Mouse (Mus musculus): ENCODE measurements around the gene Tgif1.
"Not testable (repeated sequence)": the region's sequence is repeated elsewhere in the genome, so short reads cannot be mapped to it uniquely, and the experiment has no call there.

Tgif1 gene

DNA sequence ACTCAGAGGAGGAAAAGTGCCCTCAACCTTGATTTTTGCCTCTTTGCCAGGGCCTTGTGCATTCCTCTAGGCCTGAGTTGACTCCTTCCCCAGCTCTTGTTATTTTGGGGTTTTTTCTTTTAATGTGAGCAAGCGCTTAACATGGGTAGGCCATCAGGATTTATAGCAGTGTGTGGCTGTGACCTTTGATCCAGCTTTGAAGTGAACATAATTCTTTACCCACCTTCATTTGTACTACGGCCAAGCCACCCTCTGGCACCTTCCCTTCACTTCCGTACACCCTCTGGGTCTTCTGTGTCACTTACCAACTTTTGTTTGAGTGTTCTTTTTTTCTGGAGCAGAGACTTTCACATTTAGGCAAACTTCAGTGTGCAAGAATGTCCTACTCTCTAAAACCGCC, 10.1 kb downstream of the Tgif1 start:
- no peak for DNase-seq (ENCODE audit: low spot score)

DNA sequence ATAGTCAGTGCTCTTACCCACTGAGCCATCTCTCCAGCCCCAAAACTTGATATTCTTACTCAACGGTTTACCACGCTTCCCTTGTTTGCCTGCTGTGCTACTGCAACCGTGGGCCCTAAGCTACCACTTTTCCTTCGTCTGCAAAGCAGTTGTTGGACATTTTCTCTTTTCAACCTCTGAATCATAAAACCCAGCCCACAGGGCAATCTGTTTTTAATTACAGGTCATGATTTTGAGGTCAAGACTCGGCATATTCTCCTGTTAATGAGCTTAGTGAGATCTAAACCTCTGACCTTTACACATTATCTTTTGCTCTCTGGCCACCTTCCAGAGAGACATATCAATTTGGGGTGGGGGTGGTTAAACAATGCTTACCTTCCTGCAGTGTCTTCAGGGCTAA, 14.8 kb downstream of the Tgif1 start:
- peak; percentile 27 for DNase-seq (ENCODE audit: low spot score)

DNA sequence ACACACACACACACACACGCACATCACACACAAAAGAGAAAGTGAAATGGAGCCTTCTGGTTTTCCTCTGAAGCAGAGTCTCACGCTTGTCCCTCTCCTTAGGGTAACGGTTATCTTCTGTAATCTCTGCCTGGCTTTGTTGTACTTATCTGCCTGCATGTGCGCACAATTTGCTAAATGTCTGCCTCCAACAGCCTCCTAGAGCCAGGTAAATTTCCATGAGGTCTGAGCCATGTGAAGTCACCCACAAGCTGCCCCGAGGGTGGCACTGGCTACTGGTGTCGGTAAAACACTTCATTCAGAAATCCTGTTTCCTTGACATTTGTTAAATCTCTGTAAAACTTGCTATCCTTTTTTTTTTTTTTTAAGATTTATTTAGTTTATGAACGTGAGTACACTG, 15.3 kb downstream of the Tgif1 start:
- DNase-seq (ENCODE audit: low spot score), result no peak

DNA sequence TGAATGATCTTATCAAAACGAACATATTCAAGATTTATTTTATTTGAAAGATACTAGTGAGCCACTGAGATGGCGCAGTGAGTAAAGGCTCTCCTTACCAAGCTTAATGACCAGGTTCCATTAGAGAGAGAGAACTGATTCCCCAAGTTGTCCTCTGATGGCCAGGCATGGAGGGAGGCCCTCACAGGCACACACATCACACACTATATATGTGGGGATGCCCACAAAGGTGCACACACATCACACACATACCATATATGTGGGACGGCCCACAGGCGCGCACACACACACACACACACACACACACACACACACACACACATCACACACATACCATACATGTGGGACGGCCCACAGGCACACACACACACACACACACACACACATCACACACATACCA, 15.9 kb downstream of the Tgif1 start:
- DNase-seq (ENCODE audit: low spot score), result not testable (repeated sequence)

DNA sequence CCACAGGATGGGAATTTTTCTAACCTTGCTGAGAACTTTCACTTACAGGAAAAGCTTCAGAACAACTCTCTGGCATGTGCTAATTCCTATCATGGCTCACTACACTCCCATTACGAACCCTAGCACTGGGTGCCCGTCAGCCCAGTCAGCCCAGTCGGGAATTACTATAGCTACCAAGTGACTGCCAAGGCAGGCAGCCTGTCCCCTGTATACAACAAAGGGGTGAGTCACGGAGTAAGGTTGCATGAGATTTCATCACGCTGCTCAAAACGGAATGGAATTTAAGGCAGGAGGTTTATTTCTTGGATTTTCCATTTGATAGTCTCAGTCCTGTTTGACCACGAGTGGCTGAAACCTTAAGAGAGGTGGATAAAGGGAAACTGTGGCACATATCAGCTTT, 16.5 kb downstream of the Tgif1 start:
- no peak for DNase-seq (ENCODE audit: low spot score)

DNA sequence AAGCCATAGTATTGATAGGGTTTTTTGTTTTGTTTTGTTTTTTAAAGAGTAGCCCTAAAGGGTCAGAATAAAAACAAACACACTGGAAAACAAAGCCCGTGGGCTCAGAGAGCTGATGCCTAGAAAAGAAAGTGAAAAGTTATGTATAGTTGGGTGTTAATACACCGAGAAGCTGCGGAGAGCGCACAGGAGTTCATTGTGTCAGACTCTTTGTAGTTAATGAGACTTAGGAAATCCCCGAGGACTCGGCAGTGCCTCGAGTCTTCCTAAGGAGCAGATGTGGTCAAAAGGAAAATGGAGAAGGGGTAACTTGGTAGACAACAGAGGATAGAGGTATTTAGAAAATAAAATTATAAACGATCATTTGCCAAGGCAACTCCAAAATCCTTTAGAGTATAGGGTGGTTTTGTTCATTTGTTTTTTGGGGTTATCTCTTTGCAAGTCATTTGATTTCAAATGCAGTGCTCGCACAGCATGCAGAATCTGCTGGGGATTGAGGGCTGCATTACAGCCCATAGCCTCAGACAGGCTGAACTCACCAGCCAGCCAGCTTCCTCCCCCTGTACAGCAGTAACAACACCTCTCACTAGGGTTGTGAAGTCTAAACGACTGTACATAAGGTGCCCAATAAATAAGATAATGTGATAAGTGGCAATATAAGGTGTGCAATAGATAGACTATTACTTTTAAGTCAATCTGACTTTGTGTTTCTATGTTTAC, 18.1 kb downstream of the Tgif1 start:
- peak; percentile 58 for DNase-seq (ENCODE audit: low spot score)

DNA sequence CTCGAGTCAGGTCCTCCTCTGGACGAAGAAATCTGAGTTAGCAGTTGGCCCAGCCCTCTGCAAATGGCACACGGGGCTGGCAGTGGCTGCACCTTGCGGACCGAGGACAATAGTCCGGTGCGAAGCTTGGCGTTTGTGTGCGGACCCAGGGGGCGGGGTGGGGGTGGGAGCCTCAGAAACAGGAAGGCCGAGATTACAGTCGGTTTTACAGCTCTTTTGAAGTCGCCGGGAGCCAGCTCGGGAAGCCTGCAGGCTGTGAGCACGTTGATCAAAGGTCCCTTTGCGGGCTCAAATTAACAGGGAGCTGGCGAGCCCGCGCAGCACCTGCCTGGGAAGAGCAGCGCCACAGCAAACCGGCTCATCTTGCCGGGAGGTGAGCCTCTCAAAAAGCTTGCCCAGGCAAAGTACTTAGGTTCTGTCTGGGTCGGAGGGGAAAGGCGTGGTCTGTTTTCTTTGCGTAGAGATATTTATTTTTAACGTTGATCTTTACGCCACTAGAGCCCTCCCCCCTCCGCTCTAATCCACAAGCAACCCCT, 18.8 kb downstream of the Tgif1 start:
- DNase-seq (ENCODE audit: low spot score), result peak; percentile 50

DNA sequence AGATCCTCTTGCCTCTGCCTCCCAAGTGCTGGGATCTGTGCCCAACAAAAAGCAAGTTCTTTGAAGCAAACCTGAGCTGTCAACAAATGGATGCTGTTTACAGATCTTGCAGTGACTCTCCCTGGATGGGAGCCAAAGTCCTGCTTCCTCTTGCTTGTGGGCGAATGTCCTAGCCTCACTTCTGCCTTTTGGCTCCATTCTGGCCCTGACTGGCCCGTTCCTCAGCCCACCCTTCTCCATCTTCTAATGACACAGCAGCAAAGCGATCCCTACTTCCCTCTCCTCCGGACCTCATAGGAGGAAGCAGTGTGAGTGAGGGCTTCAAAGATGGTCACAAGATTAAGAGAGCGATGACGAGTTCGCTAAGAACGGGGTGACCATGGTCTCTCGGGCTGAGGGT, 20.8 kb downstream of the Tgif1 start:
- no peak for DNase-seq (ENCODE audit: low spot score)

DNA sequence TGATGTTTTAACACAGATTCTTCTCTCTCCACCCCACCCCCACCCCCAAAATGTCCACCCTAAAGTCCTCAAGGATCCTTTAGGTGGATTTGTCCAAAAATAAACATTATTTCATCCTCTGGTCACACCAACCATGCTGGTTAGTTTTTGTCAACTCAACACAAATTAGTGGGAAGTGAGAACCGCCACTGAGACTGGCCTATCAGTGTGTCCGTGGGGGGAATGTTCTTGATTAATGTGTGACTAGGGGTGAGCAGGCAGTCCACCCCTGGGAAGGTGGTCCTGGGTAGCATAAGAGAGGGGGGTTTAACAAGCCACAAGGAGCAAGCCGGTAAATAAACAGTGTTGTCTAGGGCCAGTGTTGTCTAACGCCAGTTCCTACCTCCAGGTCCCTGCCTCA, 21.8 kb downstream of the Tgif1 start:
- no peak for DNase-seq (ENCODE audit: low spot score)

DNA sequence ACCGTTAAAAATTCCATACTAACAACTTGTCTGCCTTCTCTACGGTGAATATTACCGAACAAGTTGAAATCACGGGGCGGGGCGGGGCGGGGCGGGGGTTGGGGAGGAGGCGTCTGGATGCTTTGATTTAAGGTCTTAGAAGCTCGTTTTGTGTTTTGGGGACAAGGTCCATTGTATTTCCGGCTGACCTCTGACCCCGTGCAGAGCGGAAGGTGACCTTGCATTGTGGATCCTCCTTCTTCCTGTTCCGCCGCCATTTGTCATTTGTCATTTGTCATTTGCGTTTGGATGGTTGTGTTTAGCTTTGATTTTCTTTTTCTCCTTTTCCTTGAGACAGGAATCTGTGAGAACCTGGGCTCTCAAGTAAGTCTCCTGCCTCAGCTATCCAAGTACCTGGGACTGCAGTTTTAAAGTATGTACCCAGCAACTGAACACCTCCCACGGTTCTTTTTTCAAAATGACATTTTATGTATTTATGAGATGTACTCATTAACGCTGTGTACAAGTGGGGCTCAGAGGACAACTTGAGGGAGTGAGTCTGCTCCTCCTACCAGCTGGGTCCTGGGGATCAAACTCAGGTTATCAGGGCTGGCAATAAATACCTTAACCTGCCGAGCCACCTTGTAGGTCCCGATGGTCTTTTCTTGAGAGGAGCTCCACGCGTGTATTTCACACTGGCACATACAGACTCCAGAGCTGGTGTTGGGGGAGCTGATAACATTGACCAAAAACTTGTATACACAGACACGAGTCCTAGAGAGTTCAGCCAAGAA, 23.2 kb downstream of the Tgif1 start:
- peak; percentile 41 for DNase-seq (ENCODE audit: low spot score)

DNA sequence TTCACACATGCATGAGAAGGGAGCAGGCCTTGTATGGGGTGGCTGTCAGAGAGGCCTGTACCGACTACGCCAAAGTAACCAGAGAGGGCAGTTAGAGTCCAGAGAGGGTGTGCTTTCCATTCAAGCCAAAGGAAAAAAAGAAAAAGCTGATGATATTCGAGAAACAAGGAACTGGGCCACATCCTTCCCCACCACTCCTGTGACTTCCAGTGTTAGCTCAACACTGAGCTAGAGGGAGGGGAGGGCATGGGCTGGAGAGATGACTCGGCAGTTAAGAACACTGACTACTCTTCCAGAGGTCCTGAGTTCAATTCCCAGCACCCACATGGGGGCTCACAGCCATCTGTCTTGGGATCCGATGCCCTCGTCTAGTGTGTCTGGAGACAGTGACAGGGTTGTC, 24.1 kb downstream of the Tgif1 start:
- DNase-seq (ENCODE audit: low spot score), result no peak

DNA sequence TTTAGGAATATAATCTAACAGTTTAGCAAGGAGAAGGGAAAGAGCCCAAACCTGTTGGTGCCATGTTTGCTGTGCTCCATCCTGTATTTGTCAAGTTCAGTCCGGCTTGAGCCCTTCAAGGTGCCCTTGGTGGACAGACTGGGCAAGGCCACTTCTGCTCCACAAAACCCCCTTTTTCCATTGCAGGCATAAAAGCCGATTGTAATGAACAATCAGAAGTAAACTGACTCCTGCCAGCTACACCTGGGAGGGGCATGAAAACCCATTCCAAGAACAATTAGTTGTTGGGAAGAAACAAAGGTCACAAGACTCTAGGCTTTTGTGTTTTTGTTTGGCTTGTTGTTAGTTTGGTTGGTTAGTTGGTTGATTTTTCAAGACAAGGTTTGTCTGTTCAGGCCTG, 24.8 kb downstream of the Tgif1 start:
- no peak for DNase-seq (ENCODE audit: low spot score)

DNA sequence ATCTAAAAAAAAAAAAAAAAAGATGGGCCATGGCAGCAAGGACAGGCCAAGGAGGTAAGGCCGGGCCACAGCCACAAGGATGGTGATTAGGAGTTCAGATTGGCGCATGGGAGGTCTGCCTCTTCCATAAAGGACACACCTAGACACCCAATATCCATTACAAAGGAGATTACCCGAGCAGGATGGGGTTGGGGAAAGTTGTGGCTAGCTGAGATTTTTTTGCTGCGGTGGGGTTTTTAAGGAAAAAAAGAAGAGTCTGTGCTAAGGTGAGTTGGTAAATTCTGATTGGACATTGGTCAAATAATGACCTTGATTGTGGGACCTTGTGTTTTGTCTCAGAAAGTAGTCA, 25.2 kb downstream of the Tgif1 start:
- no peak for DNase-seq (ENCODE audit: low spot score)

DNA sequence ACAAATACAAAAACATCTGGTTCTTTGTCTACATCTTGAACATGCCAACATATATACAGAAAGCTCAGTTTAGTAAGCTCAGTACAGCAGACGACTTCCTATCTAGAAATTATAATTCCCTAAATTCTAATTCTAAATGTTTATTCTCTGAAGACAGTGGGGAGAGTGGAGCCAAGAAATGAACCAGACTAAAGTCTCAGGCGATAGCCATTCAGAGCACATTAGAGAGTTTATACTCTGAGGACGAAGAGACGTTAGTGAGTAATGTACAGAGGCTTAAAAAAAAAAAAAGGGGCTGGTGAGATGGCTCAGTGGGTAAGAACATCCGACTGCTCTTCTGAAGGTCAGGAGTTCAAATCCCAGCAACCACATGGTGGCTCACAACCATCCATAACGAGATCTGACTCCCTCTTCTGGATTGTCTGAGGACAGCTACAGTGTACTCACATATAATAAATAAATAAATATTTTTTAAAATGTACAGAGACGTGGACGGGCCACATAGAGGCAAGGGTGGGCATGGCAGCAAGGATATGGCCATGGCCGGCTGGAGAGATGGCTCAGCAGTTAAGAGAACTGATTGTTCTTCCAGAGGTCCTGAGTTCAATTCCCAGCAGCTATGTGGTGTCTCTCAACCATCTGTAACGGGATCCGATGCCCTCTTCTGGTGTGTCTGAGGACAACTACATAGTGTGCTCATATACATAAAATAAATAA, 25.7 kb downstream of the Tgif1 start:
- not testable (repeated sequence) for DNase-seq (ENCODE audit: low spot score)

DNA sequence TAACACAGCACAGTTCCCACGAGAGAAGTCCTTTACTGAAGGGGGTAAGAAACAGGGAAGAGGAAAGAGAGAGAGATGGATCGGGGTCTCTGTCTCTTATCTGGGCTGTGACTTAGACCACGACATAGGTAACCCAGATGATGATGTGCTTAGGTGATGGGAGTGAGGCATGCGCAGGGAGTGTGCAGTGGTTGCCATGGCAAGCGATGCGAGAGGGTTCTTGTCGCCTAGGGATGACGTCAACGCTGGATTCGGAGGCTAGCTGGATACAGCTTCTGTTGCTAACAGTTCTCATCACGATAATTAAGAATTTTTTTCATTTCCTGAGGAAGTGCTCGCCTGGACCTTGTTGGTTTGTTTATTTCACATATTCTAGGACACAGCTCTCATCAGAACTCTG, 27.1 kb downstream of the Tgif1 start:
- no peak for DNase-seq (ENCODE audit: low spot score)

DNA sequence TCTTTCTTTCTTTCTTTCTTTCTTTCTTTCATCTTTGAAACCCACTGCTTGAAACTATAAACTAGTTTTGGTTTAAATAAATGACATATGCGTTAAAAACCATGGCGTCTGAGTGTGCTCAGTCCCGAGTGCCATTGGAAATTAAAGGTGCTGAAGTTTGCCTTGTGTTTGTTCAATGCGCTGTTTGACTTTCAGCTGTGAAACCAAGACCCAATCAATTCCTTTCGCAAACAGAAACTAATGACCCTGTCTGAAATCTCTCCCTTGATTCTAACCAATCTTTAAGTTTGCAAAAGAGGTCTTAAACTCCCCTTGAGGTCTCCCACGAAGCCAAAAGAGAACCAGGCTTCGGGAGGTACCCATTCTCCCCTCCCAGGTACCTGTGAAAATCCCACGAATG, 30.3 kb downstream of the Tgif1 start:
- no peak for DNase-seq (ENCODE audit: low spot score)

DNA sequence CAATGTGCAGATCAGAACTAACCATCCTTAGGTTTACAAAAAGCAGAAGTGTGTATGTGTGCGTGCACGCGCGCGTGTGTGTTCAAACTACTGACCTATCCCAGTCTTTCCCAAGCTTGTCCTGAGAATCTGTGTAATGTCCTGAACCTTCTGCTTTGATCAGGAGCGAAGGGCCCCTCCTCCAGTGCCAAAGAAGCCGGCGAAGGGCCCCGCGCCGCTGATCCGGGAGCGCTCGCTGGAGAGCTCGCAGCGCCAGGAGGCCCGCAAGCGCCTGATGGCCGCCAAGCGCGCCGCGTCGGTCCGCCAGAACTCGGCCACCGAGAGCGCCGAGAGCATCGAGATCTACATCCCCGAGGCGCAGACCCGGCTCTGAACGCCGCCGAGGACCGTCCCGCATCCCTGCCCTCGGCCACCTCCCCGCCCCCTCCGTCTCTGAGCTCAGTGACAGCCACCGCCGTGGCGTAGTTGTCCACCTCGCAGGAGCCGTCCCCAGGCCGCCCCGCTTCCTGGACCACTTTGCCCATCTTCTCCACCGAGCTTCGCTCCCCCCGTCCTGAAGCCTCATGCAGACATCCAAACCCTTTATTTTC, 35.4 kb downstream of the Tgif1 start:
- DNase-seq (ENCODE audit: low spot score), result peak; percentile 65

DNA sequence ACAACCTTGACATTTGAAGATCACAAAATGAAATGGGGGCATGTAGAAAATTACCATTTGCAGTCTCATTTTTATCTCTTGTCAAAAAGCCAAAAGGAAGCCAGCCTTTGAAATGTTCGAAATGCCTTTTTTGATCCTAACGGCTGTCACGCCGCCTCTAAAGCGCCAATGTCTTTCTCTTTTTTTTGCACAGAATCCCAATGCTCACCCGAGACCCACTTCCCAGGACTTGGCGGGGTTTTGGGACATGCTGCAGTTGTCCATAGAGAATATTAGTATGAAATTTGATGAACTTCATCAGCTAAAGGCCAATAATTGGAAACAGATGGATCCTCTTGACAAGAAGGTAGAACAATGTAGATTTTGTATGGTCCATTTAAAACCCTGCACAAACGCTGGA, 38.3 kb downstream of the Tgif1 start:
- no peak for DNase-seq (ENCODE audit: low spot score)

DNA sequence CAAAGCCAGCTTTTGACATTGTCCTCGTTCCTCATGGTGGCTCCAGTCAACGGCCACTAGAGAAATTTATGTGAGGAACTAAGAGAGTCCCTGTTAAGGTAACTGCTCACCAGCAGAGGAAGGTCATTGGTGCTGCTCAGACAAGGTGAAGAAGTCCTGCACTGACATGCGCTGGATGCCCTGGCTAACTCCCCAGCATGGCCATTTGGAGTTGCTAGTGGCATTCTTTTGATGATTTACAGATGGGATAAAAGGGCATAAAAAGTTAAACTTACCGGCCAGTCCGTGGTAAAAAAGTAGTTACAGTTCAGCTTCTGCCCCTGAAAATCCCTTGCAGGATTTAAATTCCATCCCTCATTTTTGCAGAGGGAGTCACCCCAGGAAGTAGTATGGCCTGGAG, 42.6 kb downstream of the Tgif1 start:
- DNase-seq (ENCODE audit: low spot score), result no peak

DNA sequence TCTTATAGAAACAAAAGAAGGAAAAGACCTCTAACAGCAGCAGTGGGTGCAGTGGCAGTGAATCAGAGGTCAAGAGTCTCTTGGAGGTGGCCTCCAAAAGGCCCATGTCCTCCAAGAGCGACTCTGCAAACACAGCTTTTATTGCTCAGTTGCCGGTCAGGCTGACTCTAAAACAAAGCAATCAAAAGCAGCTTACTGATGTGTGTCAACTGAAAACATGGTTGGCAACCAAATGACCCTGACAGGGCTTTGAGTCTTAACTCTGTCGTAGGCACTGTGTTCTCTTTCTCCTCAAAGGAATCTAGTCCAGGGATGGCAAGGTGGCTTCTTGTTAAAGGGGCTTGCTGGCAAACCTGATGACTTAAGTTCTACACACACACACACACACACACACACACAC, 43.6 kb downstream of the Tgif1 start:
- DNase-seq (ENCODE audit: low spot score), result no peak

DNA sequence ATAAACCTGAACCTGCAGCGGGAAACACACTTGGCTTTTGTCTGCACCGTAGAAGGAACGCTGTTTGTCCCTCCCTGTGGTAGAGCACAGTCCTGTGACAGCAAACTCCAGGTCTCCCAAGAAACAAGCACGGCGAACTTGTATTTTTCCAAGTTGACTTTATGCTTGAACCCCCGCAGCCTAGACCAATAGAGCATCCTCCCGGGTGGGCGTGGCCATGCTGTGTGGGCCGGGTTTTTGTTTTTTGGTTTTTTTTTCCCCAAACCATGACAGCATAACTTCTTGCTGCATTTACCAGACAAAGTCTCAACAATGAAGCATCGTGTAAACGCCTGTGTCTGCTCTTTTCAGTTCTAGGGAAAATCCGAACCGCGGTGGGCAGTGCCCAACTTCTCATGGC, 44.5 kb downstream of the Tgif1 start:
- DNase-seq (ENCODE audit: low spot score), result no peak

DNA sequence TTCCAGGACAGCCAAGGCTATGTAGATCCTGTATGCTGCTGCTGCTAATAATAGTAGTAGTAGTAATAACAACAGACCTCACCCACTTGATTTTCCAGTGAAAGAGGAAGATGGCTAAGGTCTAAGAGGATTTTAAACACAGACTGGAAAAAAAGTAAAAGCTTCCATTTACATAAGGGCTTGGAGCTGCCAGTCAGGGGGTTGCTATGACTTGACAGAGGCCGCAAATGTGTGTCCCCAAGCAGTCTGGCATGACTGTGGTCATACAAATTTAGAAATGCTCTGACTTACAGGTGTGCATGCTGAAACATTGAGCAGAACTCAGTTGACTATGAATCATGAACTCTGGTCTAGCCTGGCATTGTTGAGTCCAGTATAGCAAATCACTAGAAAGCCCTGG, 45.5 kb downstream of the Tgif1 start:
- no peak for DNase-seq (ENCODE audit: low spot score)

DNA sequence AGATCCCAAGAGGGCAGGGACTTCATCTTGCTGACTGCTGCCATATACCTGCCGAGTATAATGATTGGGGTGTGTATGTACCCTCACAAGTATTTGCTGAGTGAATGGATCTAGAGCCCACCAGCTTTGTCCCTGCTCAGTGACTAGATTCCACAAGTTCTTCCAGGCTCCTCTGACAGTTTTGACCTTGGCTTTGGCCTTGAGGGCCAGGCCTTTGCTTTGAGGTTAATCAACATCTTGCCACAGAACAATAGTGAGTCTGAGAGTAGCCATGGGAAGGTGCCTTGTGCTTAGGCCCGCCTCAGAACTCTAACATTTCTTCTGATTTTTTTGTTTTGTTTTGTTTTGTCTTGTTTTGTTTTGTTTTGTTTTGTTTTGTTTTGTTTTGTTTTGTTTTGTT, 46.7 kb downstream of the Tgif1 start:
- DNase-seq (ENCODE audit: low spot score), result no peak

Measured in embryo, embryonic 10.5 days (tissue).